Mouse (Mus musculus) lung, postnatal 0 days (tissue): ENCODE data around the gene Tars. TPM values are rescaled to one million over a fixed set of nuclear protein-coding genes. Genes with fewer than 3 reads are reported as not detected.

Source experiments
- ATAC-seq: fragments of 200-750 bp; cut with Nextera tagmentation; 2 replicates; pipeline ENCODE4 v1.8.0; 2017; ENCODE audit warnings: moderate library complexity
- DNase-seq: peaks from one replicate; pipeline ENCODE4 v3.0.0-alpha.2; 2016; ENCODE audit warnings: low spot score
- H3K27ac ChIP-seq: fragments of 300-500 bp; sonication (generic); 2 replicates; pipeline ENCODE4 v1.5.1; 2014; ENCODE audit warnings: antibody characterized with exemption, mild to moderate bottlenecking, low read length, mixed read lengths
- H3K27me3 ChIP-seq: fragments of 300-500 bp; sonication (generic); replicated peaks from 2 replicates; pipeline ENCODE4 v1.6.1; 2014; ENCODE audit warnings: low read length, mixed read lengths; ENCODE audit not compliant: insufficient read depth
- H3K36me3 ChIP-seq: fragments of 300-500 bp; sonication (generic); 2 replicates; pipeline ENCODE4 v1.6.1; 2014; ENCODE audit warnings: low read length, mixed read lengths; ENCODE audit not compliant: insufficient read depth
- H3K4me1 ChIP-seq: fragments of 300-500 bp; sonication (generic); 2 replicates; pipeline ENCODE4 v1.6.1; 2014; ENCODE audit warnings: antibody characterized with exemption, low read depth, low read length, mixed read lengths; ENCODE audit not compliant: insufficient read depth
- H3K4me2 ChIP-seq: fragments of 300-500 bp; sonication (generic); replicated peaks from 2 replicates; pipeline ENCODE4 v1.6.1; 2014; ENCODE audit warnings: low read depth, mild to moderate bottlenecking, low read length, moderate library complexity, mixed read lengths
- H3K4me3 ChIP-seq: fragments of 300-500 bp; sonication (generic); 2 replicates; pipeline ENCODE4 v1.5.1; 2014; ENCODE audit warnings: low read depth, low read length
- H3K9ac ChIP-seq: fragments of 300-500 bp; sonication (generic); replicated peaks from 2 replicates; pipeline ENCODE4 v1.6.1; 2014; ENCODE audit warnings: low read depth, mild to moderate bottlenecking
- H3K9me3 ChIP-seq: fragments of 300-500 bp; sonication (generic); 2 replicates; pipeline ENCODE4 v1.6.1; 2016; ENCODE audit warnings: low read length, mixed read lengths
- CTCF ChIP-seq: IDR thresholded peaks from 2 replicates; pipeline ENCODE4 v1.5.1; 2016; ENCODE audit warnings: antibody characterized with exemption, mild to moderate bottlenecking
- EP300 ChIP-seq: IDR thresholded peaks from 2 replicates; pipeline ENCODE4 v1.6.1; 2016; ENCODE audit warnings: antibody characterized with exemption, mild to moderate bottlenecking, control low read depth
- WGBS: fragments of 180-500 bp; shearing (Covaris S2); extraction: QIAGEN DNeasy Blood & Tissue Kit; methylation state at CpG from one replicate; pipeline ENCODE4 v1.1.7; 2014; 5-methylcytosine and 5-hydroxymethylcytosine counted together
- polyA plus RNA-seq: library from polyadenylated mRNA; unstranded; fragments of >200 nt; fragmentation: Nextera tagmentation; extraction: Ambion mirVana; gene quantifications from 2 replicates; pipeline ENCODE4 v1.2.1, GENCODE M21; 2015

Gene Tars
- polyA plus RNA-seq, 1 experiment from 2014 or later: 23.0 TPM

DNA sequence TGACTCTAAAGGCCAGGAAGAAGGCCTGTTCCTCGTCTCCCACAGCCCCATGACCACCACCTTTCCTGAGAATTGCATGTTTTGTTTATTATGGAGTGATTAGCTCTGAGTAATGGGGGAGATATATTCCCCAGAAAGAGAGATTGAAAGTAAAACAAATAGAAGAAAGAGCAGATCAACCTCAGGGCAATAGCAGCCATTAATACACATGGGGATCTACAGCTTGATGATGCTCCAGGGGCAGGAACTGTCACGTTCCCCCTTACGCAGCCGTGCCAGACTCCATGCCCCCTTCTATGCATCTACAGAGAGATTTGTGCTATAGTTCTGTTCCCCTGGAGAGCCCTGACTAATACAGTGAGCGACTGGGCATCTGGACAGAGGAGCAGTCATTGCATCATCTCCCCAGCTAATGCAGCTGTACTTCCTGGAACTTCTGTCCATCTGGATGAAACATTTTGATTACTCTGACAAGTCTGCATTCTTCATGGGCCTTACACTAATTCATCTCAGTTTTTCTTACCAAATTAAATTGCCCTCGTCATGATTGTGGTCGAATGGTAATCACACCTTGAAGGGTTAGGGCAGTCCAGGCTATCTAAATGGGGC, 28.9 kb downstream of the Tars start:
- Histone ChIP-seq H3K4me3 (no peak overlapping the region), H3K4me2 (no peak overlapping the region), H3K27ac (no peak overlapping the region), H3K9ac (no peak overlapping the region), H3K9me3 (no peaks in the 10 kb centered on the region), H3K4me1 (no peaks in the 10 kb centered on the region), H3K36me3 (no peaks in the 10 kb centered on the region), H3K27me3 (no peaks in the 10 kb centered on the region)
- WGBS: 69% methylated on average over 7 of the region's 7 CpGs
- DNase-seq (peak; percentile 26), ATAC-seq (no peak)
- TF ChIP-seq EP300: no peak

DNA sequence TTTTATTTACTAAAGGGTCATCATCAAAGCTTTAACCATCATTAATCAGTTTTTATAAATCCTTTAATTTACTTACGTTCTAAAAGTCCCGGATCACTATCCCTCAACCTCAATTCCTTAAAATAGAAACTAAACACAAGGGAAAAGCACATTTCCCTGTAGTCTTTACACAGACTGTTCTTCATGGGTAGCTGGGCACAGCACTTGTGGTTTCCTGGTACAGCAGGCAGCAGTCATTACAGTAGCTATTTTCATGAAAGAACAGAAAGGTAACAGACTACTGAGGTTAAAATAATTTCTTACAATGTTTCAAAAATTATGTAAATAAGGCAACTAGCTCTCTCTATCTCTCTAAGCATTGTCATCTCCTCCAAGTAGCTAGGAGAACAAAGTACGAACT, 29.9 kb downstream of the Tars start:
- H3K4me2 ChIP-seq: no peak overlapping the region
- ATAC-seq (no peak), DNase-seq (no peak)
- no peak for TF ChIP-seq CTCF
- TF ChIP-seq EP300: no peak
- H3K27me3 ChIP-seq: no peaks in the 10 kb centered on the region
- H3K4me1 ChIP-seq: no peaks in the 10 kb centered on the region
- H3K36me3 ChIP-seq: no peaks in the 10 kb centered on the region
- no peak overlapping the region for H3K27ac ChIP-seq
- 49% methylated on average over 3 of the region's 3 CpGs for WGBS
- no peak overlapping the region for H3K4me3 ChIP-seq
- no peak overlapping the region for H3K9ac ChIP-seq
- no peaks in the 10 kb centered on the region for H3K9me3 ChIP-seq

DNA sequence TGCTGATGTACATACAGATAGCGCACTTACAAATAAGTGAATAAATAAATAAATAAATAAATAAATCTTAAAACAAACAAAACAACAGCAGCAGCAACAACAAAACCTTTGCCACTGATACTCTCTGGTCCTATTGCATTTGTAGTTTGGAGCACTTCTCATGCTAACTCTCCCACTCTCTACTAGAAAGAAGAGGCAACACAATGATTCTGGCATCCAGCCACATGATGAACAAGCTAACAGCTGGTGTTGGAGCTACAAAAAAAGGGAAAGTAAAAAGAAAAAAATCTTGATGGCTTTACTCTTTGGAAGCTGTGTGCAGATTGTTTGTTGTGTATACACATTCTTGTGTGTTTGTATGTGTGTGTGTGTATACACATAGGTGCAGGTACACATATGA, 34.7 kb downstream of the Tars start:
- Histone ChIP-seq H3K27ac (no peak overlapping the region), H3K4me1 (no peaks in the 10 kb centered on the region), H3K4me2 (no peak overlapping the region), H3K27me3 (no peaks in the 10 kb centered on the region), H3K9me3 (no peaks in the 10 kb centered on the region), H3K4me3 (no peak overlapping the region), H3K9ac (no peak overlapping the region), H3K36me3 (no peaks in the 10 kb centered on the region)
- no peak for ATAC-seq
- peak; percentile 22 for DNase-seq
- 94% methylated on average over 1 of the region's 1 CpGs for WGBS
- no peak for TF ChIP-seq CTCF
- no peak for TF ChIP-seq EP300

DNA sequence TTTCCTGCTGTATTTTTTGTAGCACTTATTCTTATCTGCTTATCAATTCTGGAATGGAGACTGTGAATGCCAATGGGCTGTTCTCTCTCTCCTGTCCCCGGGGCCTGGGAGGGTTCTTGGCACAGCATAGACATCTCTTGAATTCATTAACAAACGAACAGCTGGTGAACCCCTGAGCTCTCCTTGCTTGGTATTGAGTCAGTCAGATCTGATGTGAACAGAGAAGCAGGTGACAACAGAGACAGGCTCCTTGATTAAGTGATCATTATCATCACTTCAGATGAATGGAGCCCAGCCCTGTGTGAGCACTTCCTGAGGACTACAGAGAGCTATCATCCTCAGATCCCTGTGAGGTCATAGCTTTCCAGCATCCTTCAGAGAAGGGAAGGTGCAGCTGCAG, 35.4 kb downstream of the Tars start:
- 11% methylated on average over 2 of the region's 2 CpGs for WGBS
- TF ChIP-seq EP300 (no peak), CTCF (no peak)
- H3K4me1 ChIP-seq: no peaks in the 10 kb centered on the region

DNA sequence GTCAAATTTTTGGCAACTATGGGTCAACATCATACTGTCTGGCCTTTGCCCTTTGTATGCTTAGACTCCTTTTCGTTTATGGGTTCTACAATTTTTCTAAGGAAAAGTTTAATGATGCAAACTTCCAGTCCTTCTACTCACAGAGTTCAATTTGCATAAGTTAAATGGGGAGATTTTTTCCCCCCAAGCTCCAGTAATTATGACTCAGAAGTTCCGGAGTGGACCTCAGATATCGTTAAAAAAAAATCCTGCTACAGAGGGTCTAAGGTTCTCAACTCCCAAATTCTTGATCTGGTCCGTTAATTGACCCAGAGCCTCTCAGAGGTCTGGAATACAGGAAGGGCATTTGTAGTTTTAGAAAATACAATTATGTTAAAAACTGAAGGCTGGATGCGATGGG, 37.6 kb downstream of the Tars start:
- H3K27ac ChIP-seq: no peak overlapping the region
- H3K4me3 ChIP-seq: no peak overlapping the region
- no peaks in the 10 kb centered on the region for H3K27me3 ChIP-seq
- no peak overlapping the region for H3K4me2 ChIP-seq
- no peak overlapping the region for H3K9ac ChIP-seq
- DNase-seq (no peak), ATAC-seq (no peak)
- 82% methylated on average over 5 of the region's 5 CpGs for WGBS
- no peaks in the 10 kb centered on the region for H3K36me3 ChIP-seq
- no peak for TF ChIP-seq EP300
- TF ChIP-seq CTCF: no peak
- no peaks in the 10 kb centered on the region for H3K4me1 ChIP-seq
- no peaks in the 10 kb centered on the region for H3K9me3 ChIP-seq

More for the DNA sequence above, 35.4 kb downstream of the Tars start:
- H3K4me3 ChIP-seq: no peak overlapping the region
- no peak for ATAC-seq
- no peak for DNase-seq
- H3K9me3 ChIP-seq: no peaks in the 10 kb centered on the region
- H3K27me3 ChIP-seq: no peaks in the 10 kb centered on the region
- H3K36me3 ChIP-seq: no peaks in the 10 kb centered on the region
- no peak overlapping the region for H3K27ac ChIP-seq
- H3K4me2 ChIP-seq: no peak overlapping the region
- no peak overlapping the region for H3K9ac ChIP-seq

DNA sequence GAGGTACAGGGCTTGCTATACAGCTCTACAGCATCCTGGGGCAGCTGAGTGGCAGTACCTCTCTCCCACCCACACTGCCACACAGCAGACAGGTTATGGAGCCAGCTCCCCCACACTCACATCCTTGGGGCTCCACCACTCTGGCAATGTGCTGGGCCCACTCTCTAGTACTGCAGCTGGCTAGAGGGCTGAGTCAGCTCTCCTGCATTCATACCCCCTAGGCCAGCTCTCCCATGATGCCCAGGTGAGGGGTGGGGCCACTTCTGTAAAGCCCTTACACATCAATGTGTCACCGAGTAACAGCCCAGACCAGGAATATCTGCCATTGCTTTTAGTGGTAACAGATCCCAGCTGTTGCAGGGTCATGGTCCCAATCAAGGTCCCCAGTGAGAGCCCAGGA, 38.6 kb downstream of the Tars start:
- no peaks in the 10 kb centered on the region for H3K9me3 ChIP-seq
- 52% methylated on average over 1 of the region's 1 CpGs for WGBS

DNA sequence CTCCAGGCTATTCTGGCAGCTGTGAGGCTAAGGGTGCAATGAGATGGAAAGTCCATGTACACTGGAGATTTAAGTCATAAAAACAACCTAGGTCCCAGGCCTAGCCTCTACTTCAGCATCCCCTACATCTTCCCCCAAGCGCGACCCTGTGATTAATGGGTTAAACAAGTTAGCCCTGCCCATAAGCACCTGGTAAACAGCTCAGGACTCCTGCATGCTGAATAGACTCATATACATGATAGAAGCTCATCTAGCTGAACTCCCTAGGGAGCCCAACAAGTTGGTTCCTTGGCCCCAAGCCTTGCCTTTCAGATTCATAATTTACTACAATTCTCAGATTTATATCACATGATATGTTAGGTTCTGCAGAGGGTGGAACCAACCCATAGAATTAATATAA, 42.0 kb downstream of the Tars start:
- H3K27me3 ChIP-seq: no peaks in the 10 kb centered on the region
- TF ChIP-seq EP300 (no peak), CTCF (no peak)

More for the DNA sequence above, 38.6 kb downstream of the Tars start:
- no peak for DNase-seq
- no peak overlapping the region for H3K4me3 ChIP-seq
- no peaks in the 10 kb centered on the region for H3K27me3 ChIP-seq
- ATAC-seq: no peak
- H3K9ac ChIP-seq: no peak overlapping the region
- H3K36me3 ChIP-seq: no peaks in the 10 kb centered on the region
- H3K27ac ChIP-seq: no peak overlapping the region
- H3K4me2 ChIP-seq: no peak overlapping the region
- TF ChIP-seq EP300 (no peak), CTCF (no peak)
- H3K4me1 ChIP-seq: no peaks in the 10 kb centered on the region

More for the DNA sequence above, 42.0 kb downstream of the Tars start:
- H3K4me3 ChIP-seq: no peak overlapping the region
- H3K9ac ChIP-seq: no peak overlapping the region
- ATAC-seq (no peak), DNase-seq (no peak)
- H3K36me3 ChIP-seq: no peaks in the 10 kb centered on the region
- H3K27ac ChIP-seq: no peak overlapping the region
- WGBS: 97% methylated on average over 2 of the region's 2 CpGs
- H3K9me3 ChIP-seq: no peaks in the 10 kb centered on the region
- no peaks in the 10 kb centered on the region for H3K4me1 ChIP-seq
- no peak overlapping the region for H3K4me2 ChIP-seq
